Mouse (Mus musculus) R1 (cell line): ENCODE measurements around the gene Mon2.

Experiments used
- DNase-seq: peaks from one replicate; pipeline ENCODE4 v3.0.0-alpha.2; 2018; ENCODE audit warnings: low read depth, low spot score

Mon2 gene

DNA sequence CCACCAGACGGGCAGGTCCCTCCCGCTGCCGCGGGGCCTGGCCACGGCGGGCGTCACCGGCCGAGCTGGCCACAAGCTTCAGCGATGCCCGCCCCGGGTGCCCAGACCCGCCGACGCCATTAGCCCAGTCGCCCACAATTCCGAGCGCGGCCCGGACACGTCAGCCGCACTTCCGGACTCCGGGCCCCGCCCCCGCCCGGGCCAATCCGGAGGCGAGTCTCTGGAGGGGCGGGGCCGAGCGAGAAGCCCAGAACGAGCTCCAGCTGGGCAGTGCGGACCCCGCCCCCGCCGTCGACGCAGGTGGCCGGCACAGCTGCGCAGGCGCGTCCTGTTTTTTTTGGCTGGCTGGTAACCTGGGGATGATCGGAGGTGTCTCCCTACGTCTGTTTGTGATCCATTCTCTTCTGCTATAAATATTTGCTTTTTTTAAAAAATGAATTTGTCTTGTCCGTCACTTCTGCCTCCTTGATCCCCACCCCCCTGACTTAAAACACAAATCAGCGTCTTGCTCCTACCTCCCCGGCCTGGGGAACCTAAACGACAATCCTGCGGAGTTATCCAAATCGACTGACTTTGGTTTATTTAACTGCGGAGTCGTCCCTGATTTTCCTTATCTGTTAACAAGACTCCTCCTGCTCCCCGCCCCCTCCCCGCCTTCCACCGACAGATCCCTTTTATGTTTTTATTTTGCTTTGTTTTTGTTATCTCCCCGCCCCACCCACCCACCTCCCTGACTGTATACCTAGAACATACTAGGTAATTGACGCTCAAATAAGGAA, at the start of gene Mon2:
Gene Mon2, minus strand, starts transcription at position 261 of the 779 bp plus-strand sequence.
- DNase-seq: peak; percentile 94

DNA sequence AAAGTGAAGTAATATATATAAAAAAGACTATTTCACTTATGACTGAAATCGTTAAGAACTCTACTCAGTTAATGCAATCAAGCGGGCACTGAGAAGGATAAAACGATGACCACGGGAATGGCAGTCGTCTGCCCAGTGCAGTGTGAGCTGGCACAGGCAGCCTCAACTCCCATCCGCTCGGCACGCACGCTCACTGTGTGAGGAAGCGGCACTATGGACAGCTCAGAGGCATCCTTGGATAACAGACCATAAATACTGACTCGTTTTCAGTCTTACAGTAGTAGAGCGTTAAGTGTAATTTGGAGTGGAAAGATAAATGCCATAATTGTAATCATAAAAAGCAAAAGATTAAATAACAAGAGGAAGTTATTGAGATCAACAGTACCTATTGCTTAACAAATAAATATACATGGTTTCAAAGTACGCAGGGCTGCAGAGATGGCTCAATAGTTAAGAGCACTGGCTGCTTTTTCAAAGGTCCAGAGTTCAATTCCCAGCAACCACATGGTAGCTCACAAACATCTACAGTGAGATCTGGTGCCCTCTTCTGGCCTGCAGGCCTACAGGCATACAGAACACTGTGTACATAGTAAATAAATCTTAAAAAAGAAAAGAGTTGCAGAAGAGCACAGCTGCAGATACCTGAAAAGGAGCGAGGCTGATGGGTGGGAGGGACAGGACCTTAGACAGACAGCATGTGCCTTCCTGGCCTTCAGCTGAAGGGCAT, 44.5 kb upstream of the Mon2 start:
- peak; percentile 39 for DNase-seq

DNA sequence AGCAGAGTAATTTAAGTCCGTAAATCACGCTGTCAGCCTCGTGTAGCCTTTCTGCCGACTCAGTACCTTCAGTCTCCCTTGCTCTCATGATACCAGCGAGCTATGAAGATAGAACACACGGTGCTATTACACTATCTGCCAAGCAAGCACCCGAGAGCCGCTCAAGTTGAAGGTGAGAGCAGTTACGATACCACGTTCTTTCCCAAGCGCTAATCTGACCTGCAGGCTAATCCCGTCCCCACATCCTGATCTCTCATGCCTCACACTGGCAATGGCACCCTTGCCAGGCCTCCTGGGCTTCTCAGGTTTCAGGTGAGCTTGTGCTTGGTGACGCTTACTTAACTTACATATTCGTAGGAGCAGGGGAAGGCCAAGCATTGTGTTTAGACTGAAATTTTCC, 40.6 kb upstream of the Mon2 start:
- DNase-seq: no peak

DNA sequence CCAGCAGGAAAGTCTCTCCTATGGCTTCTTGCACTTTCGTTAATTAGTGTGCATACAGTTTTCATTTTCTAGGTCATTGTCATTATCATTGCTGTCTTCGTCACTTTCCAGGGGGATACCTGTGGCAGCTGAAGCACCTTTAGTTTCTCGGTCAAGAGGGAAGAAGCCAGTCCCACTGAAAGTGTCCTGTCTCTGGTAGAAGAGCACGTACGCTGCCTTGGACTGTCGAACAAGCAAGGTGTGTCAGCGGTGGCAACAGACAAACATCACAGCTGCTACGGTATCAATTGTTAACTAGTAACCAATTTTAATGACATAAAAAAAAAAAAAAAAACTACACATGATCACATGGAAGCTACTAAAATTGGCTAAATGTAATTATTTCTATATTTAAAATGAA, 37.2 kb upstream of the Mon2 start:
- DNase-seq: no peak

DNA sequence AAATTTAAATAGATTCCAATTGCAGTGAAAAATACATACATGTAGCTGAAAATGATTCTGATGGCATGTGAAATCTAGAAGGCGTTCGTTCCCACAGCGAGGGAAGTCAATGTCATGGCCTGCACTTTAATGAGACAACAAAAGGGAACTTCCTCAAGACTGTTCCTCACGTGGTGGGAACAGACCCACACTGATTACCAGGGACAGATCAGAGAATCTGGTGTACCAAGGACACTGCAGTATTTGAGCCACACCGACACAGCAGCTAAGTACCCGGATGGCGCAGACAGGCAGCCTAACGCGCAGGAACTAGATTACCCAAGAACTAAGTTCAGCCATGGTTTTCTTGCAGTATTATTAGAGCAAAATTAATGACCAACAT, 36.5 kb upstream of the Mon2 start:
- no peak for DNase-seq

DNA sequence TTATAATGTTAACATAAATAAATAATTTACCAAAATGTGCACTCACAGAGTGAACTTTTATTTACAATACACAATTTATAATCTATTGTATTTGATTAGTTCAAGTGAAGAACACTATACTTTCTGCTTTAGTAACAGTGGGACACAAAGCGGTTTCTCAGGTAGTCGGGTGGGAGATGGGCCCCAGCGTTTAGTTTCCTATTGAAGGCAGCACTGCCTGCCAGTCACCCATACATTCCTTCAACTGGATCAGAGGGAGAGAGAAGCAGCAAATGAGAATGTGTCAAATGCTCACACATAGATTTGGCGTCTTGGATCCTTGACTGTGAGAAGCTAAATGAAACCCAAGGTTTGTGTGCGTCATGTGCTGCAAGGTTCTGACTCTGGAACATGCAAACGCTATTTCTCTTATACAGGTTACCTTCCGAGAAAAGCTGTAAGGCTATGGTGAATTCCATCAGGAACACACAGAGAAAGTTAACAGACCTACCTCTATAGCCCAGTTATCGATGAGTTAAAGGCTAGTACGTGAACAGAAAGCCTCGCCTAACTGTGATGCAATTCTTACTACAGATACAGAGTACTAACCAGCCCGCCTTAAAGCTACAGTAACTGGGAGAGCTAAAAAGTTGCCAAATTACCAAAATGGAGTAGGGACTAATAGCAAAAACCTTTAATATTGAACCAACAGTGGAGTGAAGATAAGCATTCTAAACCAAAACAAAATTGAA, 35.9 kb upstream of the Mon2 start:
- no peak for DNase-seq

DNA sequence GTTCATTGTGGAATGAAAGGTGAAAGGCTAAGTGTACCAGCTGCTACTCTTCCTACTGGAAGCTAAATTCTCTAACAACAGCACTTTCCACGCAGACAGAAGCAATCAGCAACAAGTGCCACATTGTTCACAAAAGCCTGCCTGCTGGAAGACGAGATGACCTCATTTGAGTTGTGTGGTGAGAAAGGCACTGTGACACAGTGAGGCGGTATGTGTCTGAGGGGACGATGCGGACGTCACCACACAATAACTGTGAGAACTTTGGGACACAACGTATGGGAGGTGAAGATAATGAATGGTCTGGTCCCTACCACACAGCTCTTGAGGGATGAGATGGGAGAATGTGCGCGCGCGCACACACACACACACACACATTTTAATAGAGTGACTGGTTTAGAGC, 34.2 kb upstream of the Mon2 start:
- DNase-seq: no peak

DNA sequence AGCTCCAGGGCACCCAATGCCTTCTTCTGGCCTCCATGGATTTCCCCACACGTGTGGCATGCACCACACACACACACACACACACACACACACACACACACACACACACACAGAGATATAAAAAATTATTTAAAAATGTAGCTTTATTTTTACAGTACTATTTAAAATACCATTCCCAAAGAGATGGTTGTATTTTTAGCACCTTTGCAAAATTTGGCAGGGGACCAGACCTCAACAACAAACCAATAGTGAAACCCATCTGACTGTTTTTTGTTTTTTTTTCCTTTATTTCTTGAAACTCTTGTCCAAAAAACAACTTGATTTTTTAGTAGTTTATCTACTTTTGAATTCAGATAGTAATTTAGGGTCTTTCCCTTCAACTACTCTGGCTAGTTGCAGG, 32.2 kb upstream of the Mon2 start:
- no peak for DNase-seq

DNA sequence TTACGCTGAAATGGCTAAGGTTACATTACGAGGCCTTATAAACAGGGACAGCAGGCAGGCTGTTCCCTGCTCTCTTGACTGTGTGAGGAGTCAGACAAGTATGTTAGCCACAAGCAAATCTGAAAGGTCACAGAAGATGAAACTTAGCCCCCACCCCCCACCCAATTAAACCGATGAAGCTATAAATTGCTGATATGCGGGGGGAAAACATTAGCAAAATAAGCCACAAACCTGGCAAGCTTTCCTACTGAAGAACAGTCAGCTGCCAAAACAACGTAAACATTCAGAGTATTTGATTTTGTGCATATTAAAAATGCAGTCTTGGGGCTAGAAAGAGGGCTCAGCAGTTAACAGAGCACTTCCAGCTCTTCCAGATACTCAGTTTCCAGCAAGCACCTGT, 31.8 kb upstream of the Mon2 start:
- DNase-seq: no peak

DNA sequence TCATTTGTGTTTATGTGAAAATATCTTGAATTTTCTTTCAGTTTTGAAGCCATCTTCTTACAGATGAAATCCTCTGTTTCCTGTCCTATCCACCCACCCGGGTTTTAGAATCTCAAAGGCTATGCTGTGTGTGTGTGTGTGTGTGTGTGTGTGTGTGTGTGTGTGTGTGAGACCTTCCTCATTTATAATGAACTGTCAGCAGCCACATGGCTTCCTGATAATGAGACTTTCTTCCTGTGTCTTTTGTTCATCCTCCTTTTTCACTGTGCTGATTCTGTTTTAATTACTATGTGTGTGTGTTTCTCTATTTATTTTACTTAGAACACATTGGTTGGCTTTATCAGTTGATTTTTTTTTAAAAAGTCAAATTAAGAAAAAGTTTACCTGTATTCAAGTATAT, 25.0 kb upstream of the Mon2 start:
- no peak for DNase-seq

DNA sequence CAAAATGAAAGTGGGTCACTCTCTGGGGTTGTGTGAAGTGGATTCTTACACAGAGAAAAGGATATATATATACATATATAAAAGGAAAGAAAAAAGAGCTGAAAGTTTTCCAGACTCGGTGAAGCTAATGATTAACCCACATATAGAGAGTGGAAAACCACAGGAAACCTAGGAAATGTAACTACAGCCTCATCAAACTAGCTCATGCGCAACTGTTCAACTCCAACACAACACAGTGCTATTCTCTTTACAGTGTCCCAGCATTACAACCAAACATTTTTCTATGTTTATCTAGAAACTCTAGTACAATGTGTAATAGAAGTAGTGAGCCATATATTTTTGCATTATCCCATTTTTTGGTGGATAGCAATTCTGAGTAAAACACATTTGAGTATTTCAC, 24.3 kb upstream of the Mon2 start:
- DNase-seq: no peak

DNA sequence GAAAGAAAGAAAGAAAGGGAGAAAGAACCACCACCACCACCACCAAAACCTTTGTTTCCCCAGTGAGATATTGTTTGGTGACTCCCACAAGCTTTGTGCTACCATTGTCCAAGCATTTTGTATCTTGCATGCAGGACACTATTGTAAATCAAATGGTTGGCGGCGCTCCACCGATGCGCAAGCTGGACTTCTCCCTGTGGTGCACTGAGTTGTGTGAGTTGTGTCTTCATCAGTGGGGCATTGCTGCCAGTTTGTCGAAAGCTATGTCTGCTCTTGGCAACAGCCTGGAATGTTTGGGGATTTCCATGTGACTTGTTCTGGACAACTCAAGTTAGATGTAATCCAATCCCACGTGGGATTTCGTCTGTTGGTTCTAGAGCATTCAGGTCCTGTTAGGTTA, 18.2 kb upstream of the Mon2 start:
- no peak for DNase-seq

DNA sequence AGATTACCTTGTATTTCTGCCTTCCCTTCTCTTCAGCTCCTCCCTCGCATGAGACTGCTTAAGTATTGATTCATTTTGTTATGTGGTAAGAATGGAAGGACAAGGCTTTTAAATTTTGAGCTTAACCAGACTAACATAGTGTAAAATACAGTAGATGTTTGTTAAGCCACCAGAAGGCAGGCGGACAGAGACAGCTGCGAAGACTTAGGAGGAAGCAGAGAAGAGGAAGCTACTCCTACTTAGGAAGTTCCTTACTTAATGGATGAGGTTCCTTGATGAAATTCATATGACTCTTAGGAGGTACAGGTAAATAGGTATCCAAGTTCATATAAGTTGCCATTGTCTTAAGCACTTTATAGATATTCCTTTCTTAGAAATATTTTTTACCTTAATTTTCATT, 16.3 kb upstream of the Mon2 start:
- no peak for DNase-seq

DNA sequence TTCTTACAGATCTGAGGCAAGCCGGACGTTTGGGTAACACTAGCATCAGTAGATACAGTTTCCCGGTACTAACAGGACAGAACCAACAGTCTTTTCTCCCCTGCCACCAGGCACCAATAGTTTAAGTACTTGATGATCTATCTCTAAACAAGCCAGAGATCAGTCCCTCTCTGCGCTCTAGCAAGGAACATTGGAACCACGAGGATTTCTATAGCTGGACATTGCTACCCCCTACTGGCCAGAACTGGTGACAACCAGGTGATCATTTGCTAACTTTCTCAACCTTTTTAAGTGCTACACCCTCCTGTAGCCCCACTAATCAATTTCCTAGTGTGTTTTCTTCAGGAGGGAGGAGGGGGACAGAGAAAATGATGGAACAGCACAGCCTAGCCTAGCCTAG, 15.4 kb upstream of the Mon2 start:
- peak; percentile 71 for DNase-seq

DNA sequence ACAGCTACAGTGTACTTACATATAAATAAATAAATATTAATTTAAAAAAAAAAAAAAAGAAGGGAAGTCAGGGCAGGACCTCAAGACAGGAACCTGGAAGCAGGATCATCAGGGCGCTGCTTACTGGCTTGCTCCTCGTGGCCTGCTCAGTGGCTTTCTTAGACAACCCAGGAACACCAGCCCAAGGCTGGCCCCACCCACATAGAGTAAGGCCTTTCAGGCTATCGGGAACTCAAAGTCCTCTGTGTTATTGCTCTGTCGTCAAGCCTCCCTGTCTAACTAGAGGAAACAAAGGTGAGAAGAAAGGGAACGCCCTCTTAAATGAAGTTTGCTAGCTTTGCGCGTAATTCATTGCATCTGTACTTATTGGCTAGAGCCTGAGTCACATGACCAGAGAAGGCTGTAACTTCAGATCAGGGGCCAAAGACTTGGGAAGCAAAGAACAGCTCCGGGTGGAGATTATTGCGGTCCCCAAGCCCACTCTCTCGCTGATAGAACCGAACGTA, 13.2 kb upstream of the Mon2 start:
- DNase-seq: peak; percentile 56

DNA sequence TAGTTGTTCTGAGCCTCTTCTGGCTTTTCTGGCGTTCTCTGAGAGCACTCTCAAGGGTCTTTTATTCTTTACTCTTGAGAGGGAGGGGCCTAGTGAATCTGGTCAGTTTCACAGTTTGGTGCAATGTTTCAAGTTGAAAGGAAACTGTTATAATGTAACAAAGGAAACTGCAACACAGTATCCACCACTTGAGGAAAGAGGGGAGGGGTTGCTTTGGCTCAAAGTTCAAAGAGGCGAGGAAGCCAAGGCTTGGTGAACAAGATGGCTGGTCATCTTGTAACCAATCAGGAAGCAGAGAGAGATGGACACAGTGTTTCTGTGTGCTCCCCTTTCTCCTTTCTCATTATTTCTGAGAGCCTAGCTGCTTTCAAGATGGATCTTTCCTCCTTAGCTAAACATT, 10.5 kb upstream of the Mon2 start:
- no peak for DNase-seq

DNA sequence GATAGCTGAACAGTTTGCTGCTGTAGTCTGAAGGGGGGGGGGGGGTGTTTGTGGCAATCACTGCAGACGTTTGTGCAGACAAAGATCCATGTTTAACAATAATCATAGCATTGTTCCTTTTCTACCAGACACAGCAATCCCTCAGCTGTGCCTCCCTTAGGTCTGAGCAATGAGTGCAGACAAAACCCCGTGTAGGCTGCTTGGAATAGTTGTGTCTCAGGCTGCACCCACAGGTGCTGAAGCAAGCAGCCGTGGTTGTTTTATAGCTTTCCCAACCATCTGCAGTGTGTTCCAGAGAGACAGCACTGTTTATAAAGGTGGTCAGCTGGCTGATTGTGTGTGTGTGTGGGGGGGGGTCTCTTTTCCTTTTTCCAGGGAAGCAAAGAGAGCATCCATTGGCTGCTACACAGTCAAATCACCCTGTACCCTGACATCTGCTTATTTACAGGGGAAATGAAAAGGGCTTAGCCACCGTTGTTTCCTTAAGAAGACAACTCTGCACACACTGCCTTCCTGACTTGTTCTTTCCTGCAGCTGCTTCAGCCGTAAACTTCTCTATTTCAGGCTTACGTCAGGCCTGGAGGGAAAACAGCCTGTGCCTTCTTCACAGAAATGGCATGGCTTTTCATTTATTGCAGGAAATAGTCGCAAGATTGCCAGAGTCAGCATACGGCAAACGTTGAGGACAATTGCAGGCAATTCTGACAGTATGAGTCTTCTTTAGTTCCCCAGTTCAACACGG, 8.8 kb upstream of the Mon2 start:
- no peak for DNase-seq

DNA sequence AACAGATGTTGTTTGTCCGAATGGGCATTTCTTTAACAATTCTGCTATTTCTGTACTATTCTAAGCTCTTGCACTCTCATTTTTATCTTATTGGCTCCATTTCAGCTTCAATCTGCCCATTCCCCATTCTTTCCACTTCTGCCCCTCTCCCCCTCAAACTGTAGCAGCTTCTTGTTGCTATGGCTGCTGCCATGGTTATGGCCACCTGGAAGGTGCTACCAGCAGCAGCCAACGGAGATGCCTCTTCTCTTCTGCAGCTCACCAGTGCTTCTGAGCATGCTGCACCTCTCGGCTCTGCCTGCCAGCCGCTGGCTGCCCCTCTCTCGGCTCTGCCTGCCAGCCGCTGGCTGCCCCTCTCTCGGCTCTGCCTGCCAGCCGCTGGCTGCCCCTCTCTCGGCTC, 8.0 kb upstream of the Mon2 start:
- no peak for DNase-seq

DNA sequence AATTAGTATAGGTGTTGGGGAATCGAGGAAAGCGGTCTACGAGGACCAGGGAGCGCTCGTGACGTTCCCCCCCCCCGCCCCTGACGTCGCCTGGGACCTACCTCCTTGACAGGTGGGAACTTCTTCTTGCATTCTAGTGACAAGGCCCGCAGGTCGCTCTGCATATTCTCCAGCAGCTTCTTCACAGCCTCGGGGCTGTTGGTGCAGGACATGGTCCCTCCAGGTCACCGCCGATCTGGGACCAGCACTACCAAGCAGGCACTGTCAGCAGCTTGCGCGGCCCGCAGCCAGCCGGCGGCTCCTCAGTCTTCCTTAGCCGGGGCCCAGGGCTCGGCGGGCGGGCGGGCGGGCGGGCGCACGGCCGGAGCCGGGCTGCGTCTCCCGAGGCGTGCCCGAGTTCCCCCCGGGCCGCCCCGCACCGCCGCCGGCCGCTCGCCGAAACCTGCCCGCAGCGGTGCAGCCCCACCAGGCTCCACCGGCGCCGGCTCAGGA, 508 bp downstream of the Mon2 start:
- peak; percentile 72 for DNase-seq

DNA sequence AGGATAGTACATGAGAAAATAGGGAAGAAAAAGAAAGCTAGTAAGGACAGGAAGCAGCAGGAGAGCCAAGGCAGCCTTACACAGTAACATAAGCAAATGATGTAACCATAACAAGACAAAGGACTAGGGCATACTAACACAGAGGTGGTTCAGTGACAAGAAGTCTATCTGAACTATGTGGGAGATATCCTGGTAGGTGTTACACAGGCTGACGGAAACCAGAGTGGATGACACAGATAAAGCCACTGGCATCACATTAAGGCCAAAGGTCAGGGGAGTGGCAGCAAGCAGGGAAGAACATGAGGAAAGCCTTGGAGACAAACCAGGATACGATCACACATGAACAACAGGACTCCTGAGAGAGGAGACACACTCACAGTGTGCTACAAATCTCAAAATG, 4.3 kb downstream of the Mon2 start:
- DNase-seq: no peak

DNA sequence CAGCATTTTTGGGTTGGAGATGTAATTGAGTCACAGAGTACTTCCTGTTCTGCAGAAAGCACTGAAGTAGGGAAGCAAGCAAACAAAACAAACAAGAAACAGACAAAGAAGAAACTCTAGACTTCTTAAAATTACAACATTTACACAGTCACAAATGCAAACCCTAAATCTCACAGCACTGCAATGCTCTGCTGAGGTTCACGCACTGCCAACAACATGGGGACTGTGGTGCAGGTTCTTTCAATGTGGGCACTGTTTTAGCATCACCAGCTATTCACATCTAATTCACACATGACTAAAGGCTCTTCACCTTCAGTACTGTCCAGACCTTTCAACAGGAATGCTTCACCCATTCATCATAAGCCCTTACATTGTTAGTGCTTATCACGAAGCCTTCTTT, 13.3 kb downstream of the Mon2 start:
- no peak for DNase-seq

DNA sequence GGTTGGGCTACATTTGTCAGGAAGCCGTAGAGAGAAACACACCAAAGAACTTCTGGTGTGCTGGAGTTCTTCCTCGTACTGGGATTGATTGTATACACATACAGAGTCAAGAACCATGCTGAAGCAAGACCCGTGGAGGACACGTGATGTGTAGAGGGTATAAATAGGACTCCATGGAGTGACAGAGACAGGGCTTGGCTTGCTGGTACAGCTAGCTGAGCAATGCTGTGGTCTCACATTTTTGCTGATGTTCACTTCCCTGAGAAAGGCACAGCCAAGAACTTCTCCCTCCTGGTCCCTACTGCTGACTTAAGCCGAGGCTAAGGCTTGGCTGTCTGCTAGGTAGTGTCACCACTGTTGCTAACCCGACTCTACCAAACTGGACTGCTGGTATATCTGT, 15.5 kb downstream of the Mon2 start:
- no peak for DNase-seq
